Mouse (Mus musculus) ES-E14 (cell line): ENCODE measurements at regions not wholly inside any gene's neighbourhood (a gene's known extent, or its start where the extent isn't known, plus 50 kb on each side); places are given as distances from the start of the nearest gene placed in this dataset.

Source experiments
- CHD2 ChIP-seq: IDR thresholded peaks from 2 replicates; pipeline ENCODE4 v1.6.1; 2014; ENCODE audit warnings: mild to moderate bottlenecking, low read depth, low read length, inconsistent platforms
- HCFC1 ChIP-seq: IDR thresholded peaks from 2 replicates; pipeline ENCODE4 v1.6.1; 2012; ENCODE audit warnings: low read length, inconsistent platforms, borderline replicate concordance; ENCODE audit not compliant: insufficient read depth
- MAFK ChIP-seq: IDR thresholded peaks from 2 replicates; pipeline ENCODE4 v1.6.1; 2014; ENCODE audit warnings: mild to moderate bottlenecking, low read depth, low read length, inconsistent platforms; ENCODE audit not compliant: insufficient read depth
- ZC3H11A ChIP-seq: IDR thresholded peaks from 2 replicates; pipeline ENCODE4 v1.6.1; 2012; ENCODE audit warnings: low read depth, mild to moderate bottlenecking, inconsistent platforms, low read length, borderline replicate concordance
- ZNF384 ChIP-seq: IDR thresholded peaks from 2 replicates; pipeline ENCODE4 v1.6.1; 2012; ENCODE audit warnings: low read depth, low read length, inconsistent platforms

- TF ChIP-seq ZNF384 (no peak), MAFK (no peak), CHD2 (no peak), ZC3H11A (no peak), HCFC1 (no peak)
Observed at GRCm38 (mm10) chr2:148507523-148507922, 64.2 kb upstream of the Cd93 start.
